Mouse (Mus musculus) E14TG2a.4 (cell line): ENCODE results near the gene Zbtb22.
"Not testable (repeated sequence)": the region's sequence is repeated elsewhere in the genome, so short reads cannot be mapped to it uniquely, and the experiment has no call there.

Experiments
- CTCF ChIP-seq: conservative IDR thresholded peaks from 2 replicates; pipeline ENCODE4 v1.5.1; 2014; ENCODE audit warnings: low read length
- NANOG ChIP-seq: IDR thresholded peaks from 2 replicates; pipeline ENCODE4 v1.6.1; 2014; ENCODE audit warnings: borderline replicate concordance, low read length, mixed read lengths

- not testable (repeated sequence) for TF ChIP-seq CTCF, NANOG
These were observed 27.9 kb upstream of the Zbtb22 start for GRCm38 (mm10) chr17:33887802-33888201.
